Mouse (Mus musculus) gastrocnemius, postnatal 14 days (tissue): Measurements from ENCODE around the gene Dlgap1. TPM values are rescaled to one million over a fixed set of nuclear protein-coding genes. Genes with fewer than 3 reads are reported as not detected.

Experiments used
- DNase-seq: peaks from one replicate; pipeline ENCODE4 v3.0.0; 2021; ENCODE audit warnings: mixed read lengths
- intact Hi-C: fragments of 180-260 bp; cut with DNase I; formaldehyde crosslinking; loops from one replicate; pipeline ENCODE4 v1.15.1; 2025; ENCODE audit warnings: low total_unique reads
- microRNA-seq, 2 experiments: library from miRNA; unstranded; fragments of <30 nt; microRNA quantifications; one replicate each; pipeline ENCODE4 v1.2.0; 2021
- total RNA-seq, 2 experiments: library from RNA; stranded (reverse); gene quantifications; 2 replicates each; pipeline ENCODE4 v1.2.3; 2021

Dlgap1 gene
- total RNA-seq, 2 experiments from 2014 or later: 0.40 to 0.47 TPM

GRCm38 (mm10) chr17:70858814-70859213 lies 889.9 kb downstream of the Dlgap1 start:
- no peak for DNase-seq
- intact Hi-C loops: no loop called here

DNA sequence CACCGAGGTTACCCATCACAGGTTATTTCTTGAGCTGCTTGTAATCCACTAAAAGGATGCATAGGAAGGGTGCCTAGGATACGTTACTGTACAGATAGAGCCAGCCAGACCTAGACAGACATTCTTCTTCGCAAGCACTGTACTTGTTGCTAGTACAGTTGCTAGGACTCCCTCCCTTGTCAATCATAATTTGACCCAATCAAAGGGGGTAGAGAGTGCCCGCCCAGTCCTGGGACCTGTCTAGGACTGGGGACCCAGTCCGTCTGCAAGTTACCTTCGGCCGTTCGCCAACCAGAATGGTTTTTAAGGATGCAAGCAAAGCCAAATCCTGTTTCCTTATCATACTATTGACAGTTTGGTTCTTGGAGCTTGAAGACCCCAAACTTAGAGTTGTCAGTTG lies 895.2 kb downstream of the Dlgap1 start:
- intact Hi-C loops: no loop called here

DNA sequence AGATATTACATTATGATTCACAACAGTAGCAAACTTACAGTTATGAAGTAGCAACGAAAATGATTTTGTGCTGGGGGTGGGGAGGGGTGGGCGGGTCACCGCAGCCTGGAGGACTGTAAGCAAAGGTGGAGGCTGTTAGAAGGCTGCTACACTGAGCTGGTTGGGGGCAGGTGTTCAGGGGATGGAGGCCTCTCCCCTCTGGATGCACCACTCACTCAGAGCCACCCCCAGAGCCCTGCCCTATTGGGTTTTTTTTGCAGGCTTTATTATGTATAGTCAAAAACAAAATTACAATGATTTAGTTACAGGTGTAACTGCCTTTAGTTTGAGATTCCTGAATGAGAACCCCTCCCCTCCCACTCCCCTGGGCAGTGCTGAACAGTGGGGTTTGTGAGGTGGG lies 895.8 kb downstream of the Dlgap1 start:
- intact Hi-C loops: no loop called here
- no peak for DNase-seq

More for the DNA sequence above, 895.2 kb downstream of the Dlgap1 start:
- no peak for DNase-seq

GRCm38 (mm10) chr17:70865060-70865604 lies 896.3 kb downstream of the Dlgap1 start:
- intact Hi-C loops: no loop called here
- no peak for DNase-seq

DNA sequence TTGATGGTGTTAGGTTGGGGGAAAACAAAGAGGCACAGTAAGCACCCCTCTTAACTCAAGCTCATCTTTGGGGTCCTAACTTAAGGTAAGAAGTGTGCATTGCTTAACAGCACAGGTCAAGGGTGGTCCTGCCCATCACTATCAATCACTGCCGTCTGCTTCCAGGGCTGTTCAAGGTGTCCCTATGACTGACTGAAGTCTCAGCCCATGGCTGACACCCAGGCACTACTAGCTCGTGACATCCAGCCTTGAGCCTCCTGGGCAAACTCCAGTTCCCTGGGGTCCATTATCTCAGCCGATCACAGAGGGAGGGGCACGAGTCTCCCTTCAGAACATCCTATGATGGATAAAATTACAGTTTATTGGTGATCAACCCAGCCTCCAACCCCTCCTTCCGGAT lies 897.2 kb downstream of the Dlgap1 start:
- intact Hi-C loops: no loop called here
- no peak for DNase-seq

DNA sequence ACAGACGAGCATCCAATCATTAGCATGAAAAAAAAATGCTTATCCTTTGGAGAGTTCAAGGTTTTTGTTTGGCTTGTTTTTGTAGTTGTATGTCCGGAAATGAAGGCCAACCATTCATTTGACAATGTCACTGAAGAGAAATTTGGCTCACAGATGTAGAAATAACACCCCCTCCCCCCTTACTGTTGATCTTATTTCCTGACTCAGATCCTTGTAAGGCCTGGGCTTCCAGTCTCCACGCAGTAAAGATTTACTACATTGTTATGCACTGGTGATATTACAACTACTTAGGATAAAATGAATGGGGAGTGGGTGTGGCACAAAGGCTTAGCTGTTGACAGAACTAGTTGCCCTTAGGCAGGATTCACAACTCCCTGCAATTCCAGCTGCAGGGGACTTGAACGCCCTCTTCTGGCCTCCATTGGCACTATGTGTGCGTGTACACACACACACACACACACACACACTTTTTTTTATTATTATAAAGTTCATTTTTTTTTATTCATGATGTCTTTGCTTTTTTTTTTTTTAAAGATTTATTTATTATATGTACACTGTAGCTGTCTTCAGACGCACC lies 897.8 kb downstream of the Dlgap1 start:
- intact Hi-C loops: no loop called here
- no peak for DNase-seq

DNA sequence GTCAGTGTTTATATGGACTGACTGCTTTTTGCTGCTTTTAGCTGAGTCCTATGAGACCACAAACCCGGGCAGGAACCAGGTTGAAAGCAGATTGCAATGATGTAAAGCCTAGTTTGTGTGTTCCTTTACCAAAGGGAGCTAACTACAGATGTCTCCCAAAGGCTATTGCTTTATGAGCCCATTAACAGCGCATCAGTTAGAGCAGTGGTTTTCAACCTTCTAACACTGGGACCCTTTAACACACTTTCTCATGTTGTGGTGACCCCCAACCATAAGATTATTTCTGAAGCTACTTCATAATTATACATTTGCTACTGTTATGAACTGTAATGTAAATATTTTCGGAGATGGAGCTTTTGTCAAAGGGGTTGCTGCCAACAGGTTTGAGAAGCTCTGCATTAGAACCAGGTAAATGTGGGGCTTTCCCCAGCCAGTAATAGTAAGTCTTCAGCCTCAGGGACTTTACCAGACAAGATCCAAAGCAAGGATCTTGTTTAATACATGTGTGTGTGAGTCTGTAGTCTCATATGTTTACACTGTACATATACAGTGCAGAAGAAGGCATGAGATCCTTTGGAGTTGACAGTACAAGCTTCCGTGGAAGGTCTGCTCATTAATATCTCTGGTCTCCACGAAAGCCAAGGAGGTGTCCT lies 899.8 kb downstream of the Dlgap1 start:
- DNase-seq: no peak
- intact Hi-C loops: no loop called here

GRCm38 (mm10) chr17:70870581-70870980 lies 901.7 kb downstream of the Dlgap1 start:
- DNase-seq: no peak
- intact Hi-C loops: no loop called here

Small RNA genes lying within 50 kb of the gene (microRNA-seq; reads per million reads assigned to microRNA genes)
- 0 reads per million in 2 experiments for gene Mir1195
